Mouse (Mus musculus): Measurements from ENCODE around the gene Ccs.

Ccs gene

DNA sequence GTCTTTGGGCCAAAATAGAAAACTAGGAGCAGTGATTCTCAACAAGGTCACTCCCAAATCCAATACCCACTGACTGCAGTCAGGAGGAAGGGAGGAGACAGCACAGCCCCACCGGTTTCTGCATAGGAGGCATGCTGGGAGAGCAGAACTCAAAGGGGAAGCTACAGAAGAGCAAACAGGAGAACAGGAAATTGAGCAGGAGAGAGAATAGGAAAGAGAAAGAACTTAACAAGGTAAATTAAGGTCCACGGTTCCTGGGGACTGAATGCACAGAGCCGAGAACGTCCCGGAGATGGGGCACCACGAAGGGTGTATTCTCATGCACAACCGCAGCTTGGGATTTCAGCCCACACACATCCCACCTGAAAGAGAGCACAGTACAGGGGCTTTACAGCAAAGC is 53.9 kb downstream of the Ccs start:
- no peak for DNase-seq (ENCODE audit: low read depth in 2 of 2, low spot score in 2 of 2)

DNA sequence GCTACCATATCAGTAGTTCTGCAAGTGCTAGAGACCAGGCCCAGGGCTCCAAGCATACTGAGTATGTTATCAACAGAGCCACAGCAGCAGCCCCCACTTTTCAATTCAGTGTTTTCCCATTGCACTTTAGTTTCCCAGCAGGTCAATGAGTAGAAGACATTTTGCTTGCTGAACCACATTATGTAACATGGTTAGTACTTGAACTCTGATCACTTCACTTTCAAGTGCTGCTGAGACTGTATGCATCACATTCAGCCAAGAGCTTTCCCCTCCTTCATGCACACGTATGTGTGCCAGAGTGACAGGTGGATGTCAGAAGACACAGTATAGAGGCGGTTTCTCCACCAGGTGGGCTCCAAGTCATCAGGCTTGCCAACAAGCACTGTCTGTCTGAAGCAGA is 56.2 kb downstream of the Ccs start:
- no peak for DNase-seq (ENCODE audit: low read depth in 2 of 2, low spot score in 2 of 2)
